Mouse (Mus musculus) CD4-positive, CD25-positive, alpha-beta regulatory T cell, adult 9 weeks (primary cell): ENCODE results near the gene Rpl39l. TPM values are rescaled to one million over a fixed set of nuclear protein-coding genes. Genes with fewer than 3 reads are reported as not detected.

ENCODE experiments used
- polyA plus RNA-seq: library from polyadenylated mRNA; unstranded; fragments of 100-300 nt; shearing (Covaris generic); gene quantifications from one replicate; pipeline ENCODE4 v1.2.1, GENCODE M21; 2017

Gene Rpl39l
- polyA plus RNA-seq: 1.2 TPM

GRCm38 (mm10) chr16:10170005-10170404, at the start of gene Rpl39l:
Rpl39l (plus strand) TSS chr16:10170226.

DNA sequence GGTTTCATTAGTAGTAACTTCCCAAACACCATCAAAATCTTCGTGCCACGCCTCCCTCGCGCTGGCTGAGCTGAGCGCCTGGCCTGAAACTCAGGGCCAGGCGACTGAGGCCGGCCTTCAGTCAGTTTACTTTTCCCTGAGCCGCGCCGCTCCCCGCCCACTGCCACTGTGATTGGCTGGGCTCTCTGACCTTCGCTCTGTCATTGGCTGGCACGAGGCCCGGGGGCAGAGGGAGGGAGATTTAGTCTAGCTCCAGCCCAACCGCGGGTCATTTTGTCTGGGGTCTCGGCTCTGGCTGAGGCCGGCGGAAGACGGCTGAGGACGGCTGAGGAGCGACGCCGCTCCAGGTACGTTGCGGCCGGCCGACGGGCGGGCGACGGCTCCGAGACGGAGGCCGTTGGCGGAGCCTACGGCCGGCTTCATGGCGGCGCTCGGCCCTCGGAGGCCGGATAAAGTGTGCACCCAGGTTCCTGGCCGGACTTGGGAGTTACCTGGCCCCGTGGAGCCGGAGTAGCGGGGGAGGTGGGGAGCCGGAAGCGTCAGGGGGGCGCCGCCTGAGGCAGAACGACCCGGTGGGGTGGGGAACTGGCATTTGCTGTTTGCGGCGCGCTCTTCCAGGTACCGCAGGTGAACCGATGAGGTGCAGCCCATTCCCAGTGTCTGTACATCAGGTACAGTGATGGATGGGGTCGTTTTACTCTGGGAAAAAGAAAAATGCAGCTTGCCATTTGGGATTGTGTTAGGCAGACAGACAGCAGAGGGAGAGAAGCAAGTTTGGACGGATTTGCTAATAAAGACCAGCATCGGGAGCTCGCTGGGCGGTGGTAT, 22.9 kb downstream of the Rpl39l start, which contains the start of gene Atf7ip2:
TSS of gene Atf7ip2 (plus strand) at position 34 of the 828 bp plus-strand sequence.

Other genes with a start within 250 kb of the Rpl39l start
- 0.01 TPM for gene Grin2a, start 174.7 kb upstream of the Rpl39l start, polyA plus RNA-seq
- gene Atf7ip2, start 22.5 kb downstream of the Rpl39l start, polyA plus RNA-seq: not detected
- 0.07 TPM for gene Emp2, start 143.7 kb downstream of the Rpl39l start, polyA plus RNA-seq
- not detected for gene Tekt5, start 225.3 kb downstream of the Rpl39l start, polyA plus RNA-seq
- 37.9 TPM for gene Nubp1, start 241.7 kb downstream of the Rpl39l start, polyA plus RNA-seq